Mouse (Mus musculus) bone marrow macrophage, adult 2 months (primary cell): ENCODE results near the gene Ces3b. TPM values are rescaled to one million over a fixed set of nuclear protein-coding genes. Genes with fewer than 3 reads are reported as not detected.
"Not testable (repeated sequence)": the region's sequence is repeated elsewhere in the genome, so short reads cannot be mapped to it uniquely, and the experiment has no call there.

ENCODE experiments used
- H3K27ac ChIP-seq: 2 replicates; pipeline ENCODE4 v1.5.1; 2012; ENCODE audit warnings: low read depth, low read length; ENCODE audit not compliant: insufficient read depth
- H3K4me1 ChIP-seq: 2 replicates; pipeline ENCODE4 v1.6.1; 2012; ENCODE audit warnings: low read length; ENCODE audit not compliant: control insufficient read depth, insufficient read depth
- H3K4me3 ChIP-seq: 2 replicates; pipeline ENCODE4 v1.5.1; 2012; ENCODE audit warnings: mild to moderate bottlenecking, low read length, moderate library complexity; ENCODE audit not compliant: insufficient read depth
- CTCF ChIP-seq: IDR thresholded peaks from 2 replicates; pipeline ENCODE4 v1.5.1; 2012; ENCODE audit warnings: low read depth, mild to moderate bottlenecking, low read length, moderate library complexity
- POLR2A ChIP-seq: IDR thresholded peaks from 2 replicates; pipeline ENCODE4 v1.6.1; 2012; ENCODE audit warnings: mild to moderate bottlenecking, low read depth, low read length, borderline replicate concordance
- polyA plus RNA-seq: library from polyadenylated mRNA; stranded (reverse); fragments of >200 nt; gene quantifications from 2 replicates; pipeline ENCODE4 v1.2.4, GENCODE M21; 2012; ENCODE audit not compliant: missing spikeins, insufficient read depth, insufficient read length

The Ces3b gene
- not detected in 2 replicates for polyA plus RNA-seq

DNA sequence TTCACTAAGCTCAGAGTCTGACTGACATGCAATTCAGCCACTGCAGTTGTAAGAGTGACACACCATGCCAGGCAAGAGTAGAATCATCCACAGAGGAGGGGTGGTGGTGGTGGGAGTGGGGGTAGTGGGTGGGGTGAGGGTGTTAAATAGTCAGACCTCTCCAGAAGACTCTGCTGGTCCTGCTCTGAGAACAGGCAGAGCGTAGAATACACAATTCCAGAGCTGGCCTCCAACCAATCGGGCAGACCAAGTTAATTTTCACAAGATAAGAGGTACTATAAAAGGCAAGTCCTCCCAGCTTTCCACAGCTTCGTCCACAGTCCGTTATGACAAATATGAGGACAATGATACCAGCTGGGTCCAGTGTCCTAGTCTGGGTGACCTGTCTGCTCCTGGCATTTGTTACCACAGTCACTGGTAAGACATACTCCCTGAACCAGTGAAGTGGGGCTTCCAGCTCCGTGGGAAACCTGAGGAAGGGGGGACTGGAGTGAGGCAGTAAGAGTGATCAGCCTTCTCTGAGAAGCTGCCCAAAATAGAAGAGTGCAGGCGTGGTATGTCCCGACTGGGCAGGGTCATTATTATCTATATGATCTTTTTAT lies at the start of gene Ces3b:
Gene Ces3b (plus strand): TSS at position 305 of the 602 bp plus-strand sequence.
- no peak within 1 kb of the TSS for H3K27ac ChIP-seq
- H3K4me3 ChIP-seq: no peak within 1 kb of the TSS
- no peak for TF ChIP-seq POLR2A
- no peak for TF ChIP-seq CTCF
- H3K4me1 ChIP-seq: no peaks in the 10 kb centered on the region

DNA sequence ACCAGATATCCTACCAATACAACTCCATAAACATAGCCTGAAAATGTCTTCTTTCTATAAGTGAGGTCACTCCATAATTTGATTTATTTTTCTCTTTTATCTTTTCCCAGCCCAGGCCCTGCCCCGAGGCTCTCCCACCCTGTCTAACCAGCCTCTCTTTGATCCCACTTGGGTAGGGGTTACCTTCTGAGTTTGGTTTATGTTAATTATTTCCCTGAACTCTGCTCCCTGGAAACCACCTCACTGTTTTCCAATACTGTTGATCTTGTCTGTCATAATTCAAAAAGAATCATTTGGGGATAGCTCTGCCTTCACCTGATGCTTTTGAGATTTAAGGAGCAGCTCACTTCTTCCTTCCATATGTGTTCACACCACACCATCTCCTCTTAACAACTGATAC lies 40.0 kb upstream of the Ces3b start:
- TF ChIP-seq POLR2A (no peak), CTCF (no peak)
- no peaks in the 10 kb centered on the region for H3K4me1 ChIP-seq
- no peak overlapping the region for H3K27ac ChIP-seq
- no peak overlapping the region for H3K4me3 ChIP-seq

DNA sequence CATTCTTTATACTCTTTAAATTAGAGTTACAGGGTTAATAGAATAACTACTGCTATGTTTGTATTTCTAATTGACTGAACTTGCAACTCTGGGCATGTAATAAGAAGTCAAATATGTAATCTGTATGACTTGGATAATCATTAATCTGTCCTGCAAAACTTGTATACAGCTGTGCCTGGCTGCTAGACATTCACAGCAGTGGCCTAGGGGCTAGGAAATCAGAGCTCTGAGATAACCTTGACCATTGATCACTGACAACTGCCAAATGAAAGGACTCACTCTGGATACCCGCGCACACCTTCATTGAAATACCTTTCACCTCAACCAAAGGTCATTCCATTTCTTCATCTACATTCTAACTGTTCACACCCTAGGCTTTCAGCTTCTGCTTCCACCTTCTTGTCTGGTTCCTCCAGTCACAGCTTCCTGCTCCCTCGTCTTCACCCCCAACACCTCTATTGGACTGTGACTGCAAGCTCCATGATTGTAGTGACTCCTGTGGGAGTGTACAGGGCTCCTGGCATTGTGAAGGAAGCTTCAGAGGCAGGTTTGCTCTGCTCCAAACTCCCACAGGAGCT lies 37.6 kb upstream of the Ces3b start:
- H3K4me1 ChIP-seq: no peaks in the 10 kb centered on the region
- H3K4me3 ChIP-seq: no peak overlapping the region
- TF ChIP-seq CTCF (no peak), POLR2A (no peak)
- H3K27ac ChIP-seq: no peak overlapping the region

DNA sequence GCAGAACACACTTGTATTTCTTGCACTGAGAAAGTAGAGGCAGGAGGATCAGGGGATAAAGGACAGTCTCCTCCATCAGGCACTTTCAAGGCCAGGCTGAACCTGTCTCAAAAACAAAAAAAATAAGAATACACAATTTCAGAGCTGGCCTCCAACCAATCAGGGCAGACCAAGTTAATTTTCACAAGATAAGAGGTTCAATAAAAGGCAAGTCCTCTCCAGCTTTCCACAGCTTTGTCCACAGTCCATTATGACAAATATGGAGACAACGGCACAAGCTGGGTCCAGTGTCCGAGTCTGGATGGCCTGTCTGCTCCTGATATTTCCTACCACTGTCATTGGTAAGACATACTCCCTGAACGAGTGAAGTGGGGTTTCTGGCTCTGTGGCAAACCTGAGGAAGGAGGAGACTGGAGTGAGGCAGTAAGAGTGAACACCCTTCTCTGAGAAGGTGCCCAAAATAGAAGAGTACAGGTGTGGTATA lies 35.1 kb upstream of the Ces3b start, which contains the start of gene Ces3a:
Gene Ces3a (plus strand): TSS at position 231 of the 484 bp plus-strand sequence.
- no peak within 1 kb of the TSS for H3K4me3 ChIP-seq
- TF ChIP-seq CTCF (no peak), POLR2A (no peak)
- no peaks in the 10 kb centered on the region for H3K4me1 ChIP-seq
- H3K27ac ChIP-seq: no peak within 1 kb of the TSS

DNA sequence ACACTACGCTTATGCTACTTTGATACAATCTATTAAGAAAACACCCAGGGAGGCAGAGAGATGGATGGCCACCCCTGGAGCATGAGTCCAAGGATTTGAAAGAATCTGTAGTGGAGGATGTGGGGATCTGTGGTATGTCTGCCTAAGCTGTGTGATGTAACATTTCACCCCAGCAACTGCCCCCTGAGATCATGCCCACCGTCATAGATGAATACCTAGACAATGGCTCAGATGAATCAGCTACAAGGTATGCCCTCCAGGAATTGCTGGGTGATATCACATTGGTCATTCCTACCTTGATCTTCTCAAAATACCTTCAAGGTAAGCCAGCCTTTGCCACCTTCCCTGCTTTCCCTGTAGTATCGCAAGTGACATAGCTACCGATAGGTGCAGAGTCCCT lies 27.3 kb upstream of the Ces3b start:
- TF ChIP-seq CTCF (no peak), POLR2A (no peak)
- Histone ChIP-seq H3K27ac (no peak overlapping the region), H3K4me1 (no peaks in the 10 kb centered on the region), H3K4me3 (no peak overlapping the region)

DNA sequence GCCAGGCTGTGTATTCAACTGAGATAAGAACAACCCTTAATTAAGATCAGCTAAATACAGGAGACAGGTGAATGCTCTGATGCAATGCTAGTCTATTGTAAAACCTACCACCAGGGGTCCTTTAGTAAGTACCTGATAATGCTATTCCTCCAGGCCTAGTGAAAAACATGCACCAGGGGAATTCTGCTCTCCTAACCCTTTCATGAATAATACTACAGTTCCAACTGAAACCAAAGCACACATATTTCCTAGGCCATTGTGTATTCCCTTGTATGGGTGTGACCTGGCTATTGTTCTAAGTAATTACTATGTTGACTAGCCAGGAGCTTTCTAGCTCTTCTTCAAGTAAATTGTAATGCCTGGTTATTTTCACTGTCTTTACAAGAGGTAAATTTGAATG lies 23.5 kb upstream of the Ces3b start:
- Histone ChIP-seq H3K4me3 (no peak overlapping the region), H3K4me1 (no peaks in the 10 kb centered on the region), H3K27ac (no peak overlapping the region)
- no peak for TF ChIP-seq CTCF
- TF ChIP-seq POLR2A: no peak

DNA sequence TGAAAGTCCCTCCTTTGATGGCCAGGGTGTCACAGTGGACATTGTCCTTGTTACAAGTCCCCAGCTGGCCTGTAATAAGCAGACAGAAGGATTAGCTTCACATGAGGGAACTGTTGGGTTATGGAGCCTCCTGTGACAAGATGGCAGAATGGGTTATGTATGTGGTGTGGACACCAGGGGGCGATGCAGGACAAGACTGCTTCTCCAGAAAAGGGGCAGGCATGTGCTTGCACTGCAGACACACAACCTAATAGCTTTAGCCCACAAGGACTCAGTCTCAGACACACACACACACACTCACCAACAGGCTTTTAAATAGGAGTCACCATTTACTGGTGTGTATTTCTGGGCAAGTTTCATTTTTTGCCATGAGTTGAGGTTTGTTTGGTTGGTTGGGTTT lies 16.8 kb upstream of the Ces3b start:
- Histone ChIP-seq H3K27ac (no peak overlapping the region), H3K4me3 (no peak overlapping the region), H3K4me1 (no peaks in the 10 kb centered on the region)
- no peak for TF ChIP-seq POLR2A
- peak; percentile 44; the same call in 1 of the 2 replicates for TF ChIP-seq CTCF

DNA sequence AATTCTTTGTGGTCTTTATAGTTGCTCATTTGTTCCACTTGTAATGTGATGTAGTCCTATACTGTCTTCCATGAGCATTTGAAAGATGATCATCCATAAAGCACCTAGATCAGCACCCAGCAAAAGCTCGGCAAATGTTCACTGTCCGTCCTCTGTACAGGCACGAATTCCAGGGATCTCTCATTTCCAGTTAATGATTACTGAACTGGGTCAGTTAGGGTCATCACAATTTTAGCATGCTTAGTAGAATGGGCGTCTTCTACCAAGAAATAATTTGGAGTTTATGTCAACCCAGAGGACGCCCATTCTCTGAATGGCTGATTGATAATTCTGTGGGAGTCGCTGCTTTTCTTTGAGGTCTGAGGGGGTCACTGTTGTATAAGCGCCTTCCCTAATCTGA lies 15.6 kb upstream of the Ces3b start:
- not testable (repeated sequence) for H3K27ac ChIP-seq, H3K4me1 ChIP-seq, H3K4me3 ChIP-seq

DNA sequence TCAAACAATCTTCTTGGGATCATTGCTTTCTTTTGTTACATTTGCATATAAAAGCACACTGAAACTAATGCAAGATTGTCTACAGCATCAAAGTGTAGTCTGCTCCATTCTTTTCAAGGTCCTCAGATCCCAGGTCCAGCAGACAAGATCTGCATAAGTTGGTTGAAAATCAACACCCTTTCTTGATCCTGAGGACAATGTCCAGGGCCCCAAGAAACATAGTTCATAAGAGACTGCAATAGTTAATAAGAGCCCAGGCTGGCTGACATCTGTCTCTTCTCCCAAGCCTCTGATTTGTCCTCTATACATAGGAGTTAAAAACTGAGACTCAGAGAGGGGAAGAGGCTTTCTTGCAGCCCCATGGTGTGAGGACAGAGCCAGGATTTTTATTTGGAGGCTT lies 14.6 kb upstream of the Ces3b start:
- Histone ChIP-seq H3K27ac (no peak overlapping the region), H3K4me3 (no peak overlapping the region)
- TF ChIP-seq POLR2A (no peak), CTCF (no peak)

DNA sequence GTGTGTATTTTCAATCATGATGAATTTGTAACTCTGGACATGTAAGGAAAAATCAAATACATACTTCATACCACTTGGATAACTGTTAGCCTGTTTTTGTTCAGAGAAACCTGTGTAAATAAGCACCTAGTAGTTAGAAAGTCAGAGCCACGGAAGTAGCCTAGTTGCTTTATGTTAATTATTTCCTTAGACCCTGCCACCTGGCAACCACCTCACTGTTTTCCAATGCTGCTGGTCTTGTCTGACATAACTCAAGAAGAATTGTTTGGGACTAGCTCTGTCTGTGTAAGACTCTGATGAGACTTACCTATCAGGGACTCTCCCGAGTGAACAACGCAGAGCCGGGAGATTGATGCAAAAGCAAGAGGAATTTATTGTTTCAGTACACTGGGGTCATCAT lies 7.0 kb upstream of the Ces3b start:
- TF ChIP-seq CTCF: no peak
- no peak for TF ChIP-seq POLR2A
- H3K4me1 ChIP-seq: no peaks in the 10 kb centered on the region
- no peak overlapping the region for H3K4me3 ChIP-seq
- no peak overlapping the region for H3K27ac ChIP-seq

More for the DNA sequence above, 14.6 kb upstream of the Ces3b start:
- H3K4me1 ChIP-seq: no peaks in the 10 kb centered on the region

DNA sequence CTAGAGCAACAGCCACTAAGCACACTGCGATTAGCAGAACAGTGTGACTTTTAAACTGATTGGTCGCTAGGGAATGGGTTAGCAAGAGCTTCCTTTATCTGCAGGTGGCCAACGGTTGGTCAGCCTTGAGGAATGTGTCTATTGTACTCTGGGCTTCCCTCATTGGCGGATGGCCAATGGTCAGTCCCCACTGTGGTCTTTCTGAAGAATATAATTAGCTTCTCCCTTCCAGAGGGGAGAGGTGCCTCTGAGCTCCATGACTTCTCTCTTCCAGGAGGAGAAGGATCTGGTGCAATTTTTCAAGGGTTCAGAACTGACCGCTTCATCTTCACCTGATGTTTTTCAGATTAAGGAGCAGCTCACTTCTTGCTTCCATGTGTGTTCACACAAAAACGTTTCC lies 6.5 kb upstream of the Ces3b start:
- no peaks in the 10 kb centered on the region for H3K4me1 ChIP-seq
- TF ChIP-seq POLR2A: no peak
- TF ChIP-seq CTCF: no peak
- no peak overlapping the region for H3K27ac ChIP-seq
- H3K4me3 ChIP-seq: no peak overlapping the region
